Mouse (Mus musculus): Measurements from ENCODE around the gene Msgn1. TPM values are rescaled to one million over a fixed set of nuclear protein-coding genes. Genes with fewer than 3 reads are reported as not detected.

Msgn1 gene
- total and polyA plus RNA-seq, 2 experiments = not detected

DNA sequence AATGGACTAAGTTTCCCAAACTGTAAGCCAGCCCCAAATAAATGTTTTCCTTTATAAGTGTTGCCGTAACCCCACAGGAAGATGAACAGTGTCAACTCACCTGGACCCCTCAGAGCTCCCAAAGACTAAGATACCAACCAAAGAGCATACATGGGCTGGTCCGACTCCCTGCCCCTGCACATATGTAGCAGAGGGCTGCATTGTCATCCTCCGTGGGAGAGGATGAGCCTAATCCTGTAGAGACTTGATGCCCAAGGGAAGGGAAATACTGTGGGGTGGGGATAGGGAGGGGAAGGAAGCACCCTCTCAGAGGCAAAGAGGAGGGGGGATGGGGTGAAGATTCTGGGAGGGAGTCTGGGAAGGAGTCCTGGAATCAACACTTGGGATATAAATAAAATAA, 50.1 kb downstream of the Msgn1 start:
- 89% methylated on average over 3 of the region's 3 CpGs for WGBS
- no peaks in the 10 kb centered on the region for H3K79me2 ChIP-seq (ENCODE audit: control insufficient read depth, insufficient read depth, low read length)
- H3K27me3 ChIP-seq (ENCODE audit: control insufficient read depth, insufficient read depth, low read length) = no peaks in the 10 kb centered on the region
- no peak overlapping the region for H3K27ac ChIP-seq (replicated peaks; ENCODE audit: insufficient read depth, low read depth, low read length)
- no peak for DNase-seq (ENCODE audit: extremely low read depth, low read depth, low spot score)
- H3K4me3 ChIP-seq (ENCODE audit: insufficient read depth, low read depth, low read length) = no peak overlapping the region
- TF ChIP-seq POLR2A (IDR thresholded peaks at IDR 0.05; ENCODE audit: extremely low read depth, insufficient read depth, low read length) = no peak
- no peak for TF ChIP-seq CTCF (IDR thresholded peaks at IDR 0.05; ENCODE audit: low read depth, low read length)
- no peaks in the 10 kb centered on the region for H3K36me3 ChIP-seq (ENCODE audit: control insufficient read depth, insufficient read depth, low read length)
- no peak overlapping the region for H3K9ac ChIP-seq (ENCODE audit: low read depth, low read length)
- no peaks in the 10 kb centered on the region for H3K4me1 ChIP-seq (ENCODE audit: control insufficient read depth, insufficient read depth, low read length)

Other genes starting within 250 kb of the Msgn1 start
- 0.18 TPM in 1 of 2 replicates, not detected in the other for gene Kcns3, start 57.9 kb downstream of the Msgn1 start, total RNA-seq (2014; rRNA removed)
- gene Kcns3, start 57.9 kb downstream of the Msgn1 start, polyA plus RNA-seq (2012; rRNA removed) = 0.05 and 0.10 TPM in 2 replicates
- 0.74 TPM in 2 replicates for gene Gen1, start 56.8 kb upstream of the Msgn1 start, total RNA-seq (2014; rRNA removed)
- 0.05 and 0.14 TPM in 2 replicates for gene Gen1, start 56.8 kb upstream of the Msgn1 start, polyA plus RNA-seq (2012; rRNA removed)
- gene Smc6, start 56.9 kb upstream of the Msgn1 start, total RNA-seq (2014; rRNA removed) = 21.3 and 22.7 TPM in 2 replicates
- 1.9 and 2.1 TPM in 2 replicates for gene Smc6, start 56.9 kb upstream of the Msgn1 start, polyA plus RNA-seq (2012; rRNA removed)
- gene Vsnl1, start 227.6 kb upstream of the Msgn1 start, total RNA-seq (2014; rRNA removed) = 0.20 TPM in 1 of 2 replicates, not detected in the other
- not detected in 2 replicates for gene Vsnl1, start 227.6 kb upstream of the Msgn1 start, polyA plus RNA-seq (2012; rRNA removed)
- gene Rad51ap2, start 247.1 kb upstream of the Msgn1 start, total RNA-seq (2014; rRNA removed) = not detected in 2 replicates
- gene Rad51ap2, start 247.1 kb upstream of the Msgn1 start, polyA plus RNA-seq (2012; rRNA removed) = not detected in 2 replicates